Mouse (Mus musculus) hindbrain, embryonic 11.5 days (tissue): ENCODE measurements around the gene Jund. TPM values are rescaled to one million over a fixed set of nuclear protein-coding genes. Genes with fewer than 3 reads are reported as not detected.

Experiments used
- ATAC-seq: fragments of 200-750 bp; cut with Nextera tagmentation; 2 replicates; pipeline ENCODE4 v1.8.0; 2017; ENCODE audit warnings: mild to moderate bottlenecking, moderate TSS enrichment, moderate library complexity; ENCODE audit not compliant: low FRiP score
- DNase-seq: peaks from one replicate; pipeline ENCODE4 v3.0.0-alpha.2; 2015; ENCODE audit warnings: low spot score
- H3K27ac ChIP-seq: fragments of 300-500 bp; sonication (generic); 2 replicates; pipeline ENCODE4 v1.5.1; 2014; ENCODE audit warnings: mild to moderate bottlenecking, low read depth, low read length
- H3K27me3 ChIP-seq: fragments of 300-500 bp; sonication (generic); 2 replicates; pipeline ENCODE4 v1.6.1; 2014; ENCODE audit warnings: mild to moderate bottlenecking, low read length, moderate library complexity, mixed read lengths; ENCODE audit not compliant: control insufficient read depth, insufficient read depth
- H3K36me3 ChIP-seq: fragments of 300-500 bp; sonication (generic); 2 replicates; pipeline ENCODE4 v1.6.1; 2014; ENCODE audit warnings: mild to moderate bottlenecking, low read length, moderate library complexity, mixed read lengths; ENCODE audit not compliant: control insufficient read depth, insufficient read depth
- H3K4me1 ChIP-seq: fragments of 300-500 bp; sonication (generic); replicated peaks from 2 replicates; pipeline ENCODE4 v1.6.1; 2014; ENCODE audit warnings: low read length, mixed read lengths; ENCODE audit not compliant: control insufficient read depth, insufficient read depth
- H3K4me2 ChIP-seq: fragments of 300-500 bp; sonication (generic); replicated peaks from 2 replicates; pipeline ENCODE4 v1.6.1; 2014; ENCODE audit warnings: mild to moderate bottlenecking, low read depth, low read length
- H3K4me3 ChIP-seq: fragments of 300-500 bp; sonication (generic); 2 replicates; pipeline ENCODE4 v1.5.1; 2014; ENCODE audit warnings: low read depth, low read length
- H3K9ac ChIP-seq: fragments of 300-500 bp; sonication (generic); 2 replicates; pipeline ENCODE4 v1.6.1; 2014; ENCODE audit warnings: low read depth, low read length
- H3K9me3 ChIP-seq: fragments of 300-500 bp; sonication (generic); 2 replicates; pipeline ENCODE4 v1.6.1; 2016; ENCODE audit warnings: low read length; ENCODE audit not compliant: control insufficient read depth
- WGBS: fragments of 180-500 bp; shearing (Covaris S2); extraction: QIAGEN DNeasy Blood & Tissue Kit; methylation state at CpG from one replicate; pipeline ENCODE4 v1.1.7; 2014; 5-methylcytosine and 5-hydroxymethylcytosine counted together
- polyA plus RNA-seq: library from polyadenylated mRNA; unstranded; fragments of >200 nt; fragmentation: Nextera tagmentation; extraction: Ambion mirVana; gene quantifications from 2 replicates; pipeline ENCODE4 v1.2.1, GENCODE M21; 2014

Gene Jund
- polyA plus RNA-seq, result 126 and 137 TPM in 2 replicates

DNA sequence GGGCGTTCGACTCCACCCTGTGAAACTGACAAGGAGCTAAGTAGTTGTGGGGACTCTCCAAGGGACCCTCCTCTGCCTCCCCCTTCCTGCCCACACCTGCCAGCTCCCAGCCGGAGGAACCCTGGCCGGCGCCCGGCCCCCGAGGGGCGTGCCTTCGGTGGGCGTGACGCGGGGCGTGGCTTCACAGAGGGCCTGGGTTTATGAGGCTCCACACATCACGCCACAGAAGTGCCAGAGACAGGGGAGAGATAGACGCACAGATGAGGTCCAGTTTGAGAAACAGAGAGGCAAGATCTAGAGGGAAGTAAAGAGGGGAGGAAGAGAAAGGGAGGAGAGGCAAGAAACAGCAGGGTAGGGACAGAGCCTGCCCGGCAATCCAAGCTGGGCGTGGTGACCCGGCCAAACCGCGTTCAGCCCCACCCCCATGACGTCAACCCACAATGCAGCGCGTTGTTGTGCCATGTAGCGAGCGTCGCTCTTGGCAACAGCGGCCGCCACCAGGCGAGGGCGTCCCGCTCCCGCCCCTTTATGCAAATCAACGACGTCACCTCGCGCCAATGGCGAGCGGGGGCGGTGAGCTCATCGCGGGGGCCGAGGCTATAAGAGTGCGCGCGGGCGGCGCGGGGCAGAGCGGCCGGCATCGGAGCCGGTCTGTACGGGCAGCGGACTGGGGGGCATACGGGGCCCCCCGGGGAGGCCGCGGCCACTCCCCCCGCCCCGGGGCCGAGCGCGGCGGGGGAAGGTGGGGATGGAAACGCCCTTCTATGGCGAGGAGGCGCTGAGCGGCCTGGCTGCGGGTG, at the start of gene Jund:
TSS of gene Jund (plus strand) at position 640 of the 800 bp plus-strand sequence.
- no peaks in the 10 kb centered on the region for H3K9me3 ChIP-seq
- no peaks in the 10 kb centered on the region for H3K27me3 ChIP-seq
- H3K27ac ChIP-seq, result peak within 1 kb of the TSS; percentile 99
- peaks cover 5% of the 10 kb centered on the region for H3K36me3 ChIP-seq
- DNase-seq, result peak; percentile 100
- peaks cover 24% of the 10 kb centered on the region for H3K4me1 ChIP-seq
- H3K4me3 ChIP-seq, result peak within 1 kb of the TSS; percentile 99
- ATAC-seq, result peak; percentile 89
- under 1% methylated on average over 64 of the region's 69 CpGs for WGBS
- H3K9ac ChIP-seq, result peak within 1 kb of the TSS; percentile 99
- peak within 1 kb of the TSS; percentile 60 for H3K4me2 ChIP-seq

- DNase-seq (no peak), ATAC-seq (peak; percentile 30; the same call in 1 of the 2 replicates)
- Histone ChIP-seq H3K27me3 (no peaks in the 10 kb centered on the region), H3K27ac (peak overlapping the region; percentile 30), H3K4me2 (no peak overlapping the region), H3K4me1 (peaks cover 11% of the 10 kb centered on the region), H3K36me3 (peaks cover 10% of the 10 kb centered on the region; the same call in 1 of the 2 replicates), H3K9ac (no peak overlapping the region), H3K4me3 (no peak overlapping the region), H3K9me3 (no peaks in the 10 kb centered on the region)
- 77% methylated on average over 4 of the region's 4 CpGs for WGBS
Observed at GRCm38 (mm10) chr8:70649324-70649723, 49.4 kb upstream of the Jund start.

DNA sequence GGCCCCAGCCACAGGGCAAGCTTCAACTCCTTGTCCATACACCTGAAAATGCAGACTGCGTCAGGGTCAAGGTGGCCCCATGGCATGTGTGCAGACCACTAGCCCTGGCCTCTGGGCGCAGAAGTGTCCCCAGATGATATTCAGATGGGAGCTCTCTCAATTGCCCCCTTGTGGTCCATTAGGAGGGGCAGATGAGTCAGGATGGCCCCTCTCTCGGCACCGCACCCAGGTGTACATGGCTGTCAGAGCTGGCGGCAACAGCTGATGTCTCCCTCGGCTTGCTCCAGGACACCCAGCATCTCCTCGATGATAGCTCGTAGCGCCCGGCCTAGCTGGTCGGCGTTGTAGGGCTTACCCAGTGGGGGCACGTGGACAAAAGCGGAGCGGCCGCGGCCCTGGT, 48.4 kb upstream of the Jund start:
- H3K4me1 ChIP-seq, result peaks cover 14% of the 10 kb centered on the region
- no peaks in the 10 kb centered on the region for H3K9me3 ChIP-seq
- no peak overlapping the region for H3K4me2 ChIP-seq
- WGBS, result 97% methylated on average over 17 of the region's 17 CpGs
- no peak overlapping the region for H3K27ac ChIP-seq
- peaks cover 15% of the 10 kb centered on the region; the same call in 1 of the 2 replicates for H3K36me3 ChIP-seq
- H3K27me3 ChIP-seq, result no peaks in the 10 kb centered on the region
- H3K4me3 ChIP-seq, result no peak overlapping the region
- no peak overlapping the region for H3K9ac ChIP-seq
- DNase-seq (no peak), ATAC-seq (no peak)

DNA sequence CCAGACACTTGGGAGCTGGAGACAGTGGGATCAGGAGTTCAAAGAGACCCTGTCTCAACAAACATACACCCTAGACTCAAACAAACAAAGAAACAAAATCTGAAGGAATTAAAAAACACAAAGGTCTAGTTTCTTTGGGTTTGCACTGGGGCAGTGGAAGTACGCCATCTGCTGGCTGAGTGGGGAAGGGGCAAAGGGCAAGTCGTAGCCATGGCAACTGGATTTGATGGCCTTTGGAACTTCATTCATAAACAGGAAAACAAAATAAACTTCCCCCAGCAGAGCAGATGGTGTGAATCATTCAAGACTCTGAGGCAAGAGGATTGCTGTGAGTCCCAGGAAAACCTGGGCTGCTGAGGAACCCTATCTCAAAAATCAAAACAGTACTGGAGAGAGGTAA, 45.5 kb upstream of the Jund start:
- DNase-seq (peak; percentile 63), ATAC-seq (no peak)
- peaks cover 8% of the 10 kb centered on the region for H3K4me1 ChIP-seq
- no peak overlapping the region for H3K9ac ChIP-seq
- no peaks in the 10 kb centered on the region for H3K9me3 ChIP-seq
- H3K27ac ChIP-seq, result no peak overlapping the region
- no peak overlapping the region for H3K4me2 ChIP-seq
- WGBS, result 55% methylated on average over 2 of the region's 2 CpGs
- no peak overlapping the region for H3K4me3 ChIP-seq
- no peaks in the 10 kb centered on the region for H3K27me3 ChIP-seq
- peaks cover 15% of the 10 kb centered on the region; the same call in 1 of the 2 replicates for H3K36me3 ChIP-seq

DNA sequence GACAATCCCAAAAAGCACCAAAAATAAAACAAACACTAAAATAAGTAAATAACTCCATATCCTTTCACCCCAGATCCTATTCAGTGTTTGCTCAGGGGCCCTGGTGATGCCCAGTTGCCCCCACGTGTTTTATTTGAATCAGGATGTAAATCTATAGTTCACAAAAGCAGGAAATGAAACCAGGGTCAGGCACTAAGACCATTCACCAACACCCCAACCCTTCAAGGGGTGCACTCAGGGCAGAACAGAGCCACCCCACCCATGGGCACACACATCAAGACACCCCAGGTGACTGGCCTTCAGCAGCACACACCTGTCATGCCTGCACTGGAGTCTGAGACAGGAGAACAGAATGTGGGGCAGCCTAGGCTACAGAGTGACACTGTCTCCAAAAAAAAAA, 44.6 kb upstream of the Jund start:
- no peak overlapping the region for H3K4me2 ChIP-seq
- H3K4me3 ChIP-seq, result no peak overlapping the region
- ATAC-seq, result no peak
- H3K9me3 ChIP-seq, result no peaks in the 10 kb centered on the region
- peaks cover 15% of the 10 kb centered on the region; the same call in 1 of the 2 replicates for H3K36me3 ChIP-seq
- 68% methylated on average over 1 of the region's 1 CpGs for WGBS
- no peak overlapping the region for H3K9ac ChIP-seq
- DNase-seq, result no peak
- peaks cover 8% of the 10 kb centered on the region for H3K4me1 ChIP-seq
- no peaks in the 10 kb centered on the region for H3K27me3 ChIP-seq
- peak overlapping the region; percentile 98 for H3K27ac ChIP-seq

DNA sequence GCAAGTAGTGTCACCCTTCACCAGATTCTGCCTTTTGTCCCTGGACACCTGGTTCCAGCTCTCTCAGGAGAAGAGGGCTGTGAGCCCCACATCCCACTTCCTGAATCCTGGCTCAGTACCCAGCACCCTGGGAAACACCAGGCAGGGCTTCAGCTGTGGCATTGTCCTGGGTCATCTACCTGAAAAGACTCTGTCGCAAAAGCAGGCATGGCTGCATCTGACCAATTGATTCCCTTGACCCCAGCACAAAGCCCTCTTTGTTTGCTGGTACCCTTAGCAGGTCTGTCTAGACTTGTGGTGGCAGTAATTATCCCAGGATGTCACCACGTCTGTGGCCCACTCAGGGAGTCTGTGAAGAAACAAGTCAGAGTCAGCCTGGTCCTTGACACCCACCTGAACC, 43.3 kb upstream of the Jund start:
- Histone ChIP-seq H3K4me3 (no peak overlapping the region), H3K27ac (peak overlapping the region; percentile 98), H3K36me3 (peaks cover 9% of the 10 kb centered on the region; the same call in 1 of the 2 replicates), H3K4me2 (no peak overlapping the region; the same call in 1 of the 2 replicates), H3K27me3 (no peaks in the 10 kb centered on the region), H3K9me3 (no peaks in the 10 kb centered on the region), H3K9ac (peak overlapping the region; percentile 49), H3K4me1 (peaks cover 8% of the 10 kb centered on the region)
- 23% methylated on average over 2 of the region's 2 CpGs for WGBS
- DNase-seq (peak; percentile 65), ATAC-seq (no peak)

GRCm38 (mm10) chr8:70656193-70656790, 42.5 kb upstream of the Jund start:
- H3K9ac ChIP-seq, result peak overlapping the region; percentile 84
- 0 out of 2 replicates have a peak, but pooled peaks cover 7% of the 10 kb centered on the region for H3K36me3 ChIP-seq
- no peak overlapping the region for H3K4me3 ChIP-seq
- ATAC-seq (peak; percentile 60), DNase-seq (peak; percentile 82)
- peaks cover 8% of the 10 kb centered on the region for H3K4me1 ChIP-seq
- WGBS, result 25% methylated on average over 13 of the region's 13 CpGs
- H3K9me3 ChIP-seq, result no peaks in the 10 kb centered on the region
- peak overlapping the region; percentile 98 for H3K27ac ChIP-seq
- H3K27me3 ChIP-seq, result no peaks in the 10 kb centered on the region
- H3K4me2 ChIP-seq, result peak overlapping the region; percentile 8

DNA sequence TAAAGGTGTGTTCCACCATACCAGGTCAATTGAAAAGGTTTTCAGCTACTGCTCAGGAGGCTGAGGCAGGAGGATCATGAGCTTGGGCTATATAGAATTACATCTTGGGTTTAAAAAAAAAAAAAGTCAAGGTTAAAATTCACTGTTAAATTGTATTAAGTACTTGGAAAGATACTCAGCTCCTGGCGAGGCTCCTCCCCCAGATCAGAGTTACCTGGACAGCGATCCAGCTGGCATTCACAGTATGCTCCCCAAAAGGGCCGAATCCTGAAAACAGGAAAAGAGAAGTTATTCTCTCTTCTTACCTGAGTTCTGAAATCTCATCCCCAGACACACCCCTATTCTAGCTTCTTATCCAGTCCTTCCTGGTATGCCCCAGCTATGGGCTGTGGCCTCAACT, 41.5 kb upstream of the Jund start:
- ATAC-seq, result no peak
- no peak for DNase-seq
- Histone ChIP-seq H3K4me1 (peaks cover 8% of the 10 kb centered on the region), H3K4me2 (peak overlapping the region; percentile 56), H3K9me3 (no peaks in the 10 kb centered on the region), H3K9ac (peak overlapping the region; percentile 84), H3K27me3 (no peaks in the 10 kb centered on the region), H3K27ac (peak overlapping the region; percentile 98), H3K36me3 (0 out of 2 replicates have a peak, but pooled peaks cover 7% of the 10 kb centered on the region), H3K4me3 (peak overlapping the region; percentile 79; the same call in 1 of the 2 replicates)
- 98% methylated on average over 3 of the region's 3 CpGs for WGBS
